Mouse (Mus musculus): ENCODE measurements around the gene Lcat. TPM values are rescaled to one million over a fixed set of nuclear protein-coding genes. Genes with fewer than 3 reads are reported as not detected.
A peak's percentile ranks its signal among the peaks of the same experiment; 100 is the strongest.

The Lcat gene
- polyA plus RNA-seq, 1 experiment from 2014 or later: 1.6 TPM

GRCm38 (mm10) chr8:105938306-105938669 lies 4.9 kb downstream of the Lcat start, which contains the start of gene Psmb10:
Psmb10 (minus strand) TSS chr8:105938444.
- H3K36me3 ChIP-seq (replicated peaks): no peaks in the 10 kb centered on the region
- H3K9me3 ChIP-seq: no peaks in the 10 kb centered on the region
- no peak for ATAC-seq (replicated peaks)
- WGBS: 43% methylated on average over 4 of the region's 4 CpGs
- H3K27ac ChIP-seq: peak within 1 kb of the TSS; percentile 97
- no peaks in the 10 kb centered on the region for H3K27me3 ChIP-seq (replicated peaks)
- H3K9ac ChIP-seq: peak within 1 kb of the TSS; percentile 99
- peak within 1 kb of the TSS; percentile 96 for H3K4me2 ChIP-seq
- H3K4me1 ChIP-seq: peaks cover 19% of the 10 kb centered on the region
- H3K4me3 ChIP-seq: peak within 1 kb of the TSS; percentile 91

DNA sequence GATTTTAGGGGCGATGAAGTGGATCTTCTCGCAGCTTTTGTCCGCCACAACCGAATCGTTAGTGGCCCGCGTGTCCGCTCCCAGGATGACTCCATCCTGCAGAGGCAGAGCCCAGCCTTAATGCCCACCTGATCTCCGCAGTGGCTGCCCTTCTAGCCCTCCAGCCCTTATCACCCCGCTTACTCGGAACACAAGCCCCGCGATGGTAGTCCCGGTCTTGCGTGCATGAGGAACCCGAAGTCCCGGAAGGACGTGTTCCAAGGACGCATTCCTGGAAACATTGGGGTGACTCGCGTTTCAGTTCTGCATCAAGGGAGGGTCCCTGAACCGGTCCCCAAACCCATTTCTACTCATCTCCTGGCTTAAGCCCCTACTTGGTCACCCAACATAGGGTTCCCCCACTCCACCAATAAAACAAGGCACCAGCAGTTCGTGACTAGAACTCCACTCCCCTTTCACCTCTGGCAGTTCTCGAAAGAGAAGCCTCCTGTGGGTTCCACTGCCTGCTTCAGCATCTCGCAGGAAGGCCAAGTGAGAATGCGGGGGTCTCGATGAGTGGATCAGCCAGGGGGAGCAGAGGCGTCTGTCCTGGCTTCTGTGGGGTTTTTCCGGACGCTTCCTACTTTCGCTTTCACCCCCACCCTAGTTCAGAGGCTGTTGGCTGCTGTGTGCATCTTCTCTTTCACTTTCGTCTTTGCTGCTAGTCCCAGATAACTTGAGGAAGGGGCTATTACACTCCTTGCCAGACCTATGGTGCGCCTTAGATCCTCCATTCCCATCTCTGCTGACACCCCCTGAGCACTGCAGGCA lies 5.5 kb downstream of the Lcat start:
- Histone ChIP-seq H3K27ac (peak overlapping the region; percentile 97), H3K4me2 (peak overlapping the region; percentile 96), H3K36me3 (replicated peaks) (no peaks in the 10 kb centered on the region), H3K9me3 (no peaks in the 10 kb centered on the region), H3K27me3 (replicated peaks) (no peaks in the 10 kb centered on the region), H3K4me3 (peak overlapping the region; percentile 91), H3K4me1 (peaks cover 19% of the 10 kb centered on the region), H3K9ac (peak overlapping the region; percentile 99)
- 2% methylated on average over 33 of the region's 33 CpGs for WGBS
- ATAC-seq (replicated peaks): peak; percentile 65

DNA sequence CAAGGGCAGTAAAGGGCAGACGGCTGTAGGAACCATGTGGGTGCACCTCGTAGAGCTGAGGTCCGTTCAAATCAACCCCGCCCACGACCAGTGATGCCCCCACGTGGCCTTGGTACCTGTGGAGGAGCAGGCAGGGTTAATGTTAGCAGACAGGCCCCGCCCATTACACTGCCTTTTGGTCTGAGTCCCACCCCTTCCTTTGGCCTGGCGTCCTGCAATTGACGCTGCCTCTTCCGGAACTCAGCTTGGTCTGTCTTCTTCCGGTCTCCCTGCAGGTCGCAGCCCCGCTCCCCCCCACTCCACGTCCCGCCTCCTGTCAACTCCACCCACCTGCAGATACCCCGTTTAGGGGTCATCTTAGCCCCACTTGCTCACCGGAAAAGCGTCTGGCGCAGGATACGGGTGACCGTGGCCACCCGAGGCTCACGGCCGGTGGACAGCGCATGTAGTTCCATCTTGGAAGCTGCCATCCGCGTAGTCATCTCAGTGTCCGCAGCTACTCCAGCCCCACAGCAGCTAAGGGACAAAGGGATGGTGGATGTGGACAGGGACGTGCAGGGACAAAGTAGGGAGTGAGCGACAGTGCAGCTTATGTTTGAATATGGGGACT lies 6.2 kb downstream of the Lcat start:
- Histone ChIP-seq H3K4me2 (peak overlapping the region; percentile 96), H3K4me1 (peaks cover 19% of the 10 kb centered on the region), H3K9ac (peak overlapping the region; percentile 99), H3K27me3 (replicated peaks) (no peaks in the 10 kb centered on the region), H3K36me3 (replicated peaks) (0 out of 2 replicates have a peak, but pooled peaks cover 2% of the 10 kb centered on the region), H3K27ac (peak overlapping the region; percentile 97), H3K9me3 (no peaks in the 10 kb centered on the region), H3K4me3 (peak overlapping the region; percentile 91)
- peak; percentile 92 for ATAC-seq (replicated peaks)
- WGBS: under 1% methylated on average over 30 of the region's 30 CpGs

GRCm38 (mm10) chr8:105935863-105936603 lies 7.1 kb downstream of the Lcat start:
- H3K4me2 ChIP-seq: peak overlapping the region; percentile 96
- WGBS: 29% methylated on average over 7 of the region's 7 CpGs

GRCm38 (mm10) chr8:105935105-105935504 lies 8.1 kb downstream of the Lcat start:
- Histone ChIP-seq H3K4me3 (no peak overlapping the region), H3K36me3 (replicated peaks) (0 out of 2 replicates have a peak, but pooled peaks cover 2% of the 10 kb centered on the region), H3K27me3 (replicated peaks) (no peaks in the 10 kb centered on the region), H3K27ac (no peak overlapping the region), H3K9ac (no peak overlapping the region), H3K9me3 (no peaks in the 10 kb centered on the region), H3K4me1 (peaks cover 22% of the 10 kb centered on the region), H3K4me2 (no peak overlapping the region)
- 90% methylated on average over 6 of the region's 6 CpGs for WGBS
- ATAC-seq (replicated peaks): no peak

More at GRCm38 (mm10) chr8:105935863-105936603, 7.1 kb downstream of the Lcat start:
- Histone ChIP-seq H3K27ac (peak overlapping the region; percentile 97), H3K4me3 (peak overlapping the region; percentile 91), H3K27me3 (replicated peaks) (no peaks in the 10 kb centered on the region), H3K4me1 (peaks cover 19% of the 10 kb centered on the region), H3K9ac (peak overlapping the region; percentile 99), H3K9me3 (no peaks in the 10 kb centered on the region), H3K36me3 (replicated peaks) (0 out of 2 replicates have a peak, but pooled peaks cover 2% of the 10 kb centered on the region)
- ATAC-seq (replicated peaks): 0 out of 2 replicates have a peak, but pooled peaks have one; percentile 0

DNA sequence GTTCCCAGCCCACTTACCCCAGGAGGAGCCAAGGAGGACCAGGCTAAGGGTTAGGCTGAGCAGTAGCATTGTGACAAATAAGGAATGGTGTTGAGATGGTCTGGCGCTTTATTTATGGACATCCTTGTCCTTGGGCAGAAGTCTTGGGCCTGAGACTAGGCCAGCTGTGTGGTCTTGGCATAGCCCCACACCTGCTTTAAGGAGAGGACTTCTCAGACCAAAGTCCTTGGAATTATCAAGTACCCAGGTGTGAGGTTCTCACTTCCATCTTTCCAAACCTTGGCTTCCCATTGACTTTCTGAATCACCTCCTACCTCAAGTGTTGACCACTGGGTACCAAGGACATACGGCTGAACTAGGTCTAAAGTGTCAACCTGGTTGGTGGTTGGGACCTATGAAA lies 9.4 kb downstream of the Lcat start, which contains the start of gene Ctrl:
Gene Ctrl, minus strand, starts transcription at position 101 of the 400 bp plus-strand sequence.
- ATAC-seq (replicated peaks): no peak
- H3K4me3 ChIP-seq: no peak within 1 kb of the TSS
- H3K27ac ChIP-seq: no peak within 1 kb of the TSS
- 97% methylated on average over 2 of the region's 2 CpGs for WGBS
- no peaks in the 10 kb centered on the region for H3K9me3 ChIP-seq
- no peak within 1 kb of the TSS for H3K4me2 ChIP-seq
- H3K36me3 ChIP-seq (replicated peaks): 0 out of 2 replicates have a peak, but pooled peaks cover 2% of the 10 kb centered on the region
- H3K9ac ChIP-seq: no peak within 1 kb of the TSS
- no peaks in the 10 kb centered on the region for H3K27me3 ChIP-seq (replicated peaks)
- peaks cover 22% of the 10 kb centered on the region for H3K4me1 ChIP-seq

DNA sequence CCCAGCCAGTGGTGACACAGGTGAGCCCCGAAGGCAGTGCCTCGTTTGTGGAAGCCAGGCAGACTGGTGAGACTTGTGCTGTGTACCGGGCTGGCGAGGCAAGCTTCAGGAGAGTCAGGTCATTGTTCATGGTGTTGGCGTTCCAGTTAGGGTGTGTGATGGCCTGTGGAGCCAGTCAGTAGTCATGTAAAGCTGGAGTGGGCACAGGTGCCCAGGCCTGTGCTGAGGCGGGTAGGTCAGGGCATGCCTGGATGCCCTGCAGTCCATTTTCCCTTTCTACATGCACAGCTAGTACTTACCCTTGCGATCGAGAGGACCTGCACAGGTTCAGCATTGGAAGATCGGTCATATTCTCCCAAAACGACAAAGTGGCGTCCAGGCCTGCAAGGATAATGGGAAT lies 10.7 kb downstream of the Lcat start:
- Histone ChIP-seq H3K27me3 (replicated peaks) (no peaks in the 10 kb centered on the region), H3K27ac (no peak overlapping the region), H3K9ac (no peak overlapping the region), H3K36me3 (replicated peaks) (0 out of 2 replicates have a peak, but pooled peaks cover 2% of the 10 kb centered on the region), H3K4me3 (no peak overlapping the region), H3K4me1 (peaks cover 15% of the 10 kb centered on the region), H3K4me2 (no peak overlapping the region), H3K9me3 (no peaks in the 10 kb centered on the region)
- ATAC-seq (replicated peaks): no peak
- WGBS: 91% methylated on average over 11 of the region's 11 CpGs

- Histone ChIP-seq H3K9me3 (no peaks in the 10 kb centered on the region), H3K36me3 (replicated peaks) (0 out of 2 replicates have a peak, but pooled peaks cover 2% of the 10 kb centered on the region), H3K4me2 (no peak overlapping the region), H3K27ac (no peak overlapping the region), H3K4me1 (peaks cover 11% of the 10 kb centered on the region), H3K4me3 (no peak overlapping the region), H3K27me3 (replicated peaks) (no peaks in the 10 kb centered on the region), H3K9ac (no peak overlapping the region)
- peak; percentile 16; the same call in 1 of the 2 replicates for ATAC-seq (replicated peaks)
- 92% methylated on average over 3 of the region's 3 CpGs for WGBS
Measured at GRCm38 (mm10) chr8:105931271-105931670, 11.9 kb downstream of the Lcat start.

GRCm38 (mm10) chr8:105930602-105931001 lies 12.6 kb downstream of the Lcat start:
- peak; percentile 74 for ATAC-seq (replicated peaks)

GRCm38 (mm10) chr8:105925123-105925522 lies 18.1 kb downstream of the Lcat start:
- WGBS: 73% methylated on average over 3 of the region's 3 CpGs
- Histone ChIP-seq H3K9me3 (no peaks in the 10 kb centered on the region), H3K27ac (no peak overlapping the region), H3K4me1 (no peaks in the 10 kb centered on the region), H3K4me2 (no peak overlapping the region), H3K9ac (no peak overlapping the region), H3K36me3 (replicated peaks) (no peaks in the 10 kb centered on the region), H3K4me3 (no peak overlapping the region), H3K27me3 (replicated peaks) (no peaks in the 10 kb centered on the region)
- ATAC-seq (replicated peaks): no peak

More at GRCm38 (mm10) chr8:105930602-105931001, 12.6 kb downstream of the Lcat start:
- Histone ChIP-seq H3K4me1 (peaks cover 4% of the 10 kb centered on the region), H3K9me3 (no peaks in the 10 kb centered on the region), H3K9ac (peak overlapping the region; percentile 3; the same call in 1 of the 2 replicates), H3K27ac (peak overlapping the region; percentile 68), H3K36me3 (replicated peaks) (0 out of 2 replicates have a peak, but pooled peaks cover 2% of the 10 kb centered on the region), H3K27me3 (replicated peaks) (no peaks in the 10 kb centered on the region), H3K4me2 (no peak overlapping the region), H3K4me3 (no peak overlapping the region)
- WGBS: 13% methylated on average over 8 of the region's 8 CpGs

GRCm38 (mm10) chr8:105919390-105919789 lies 23.8 kb downstream of the Lcat start:
- Histone ChIP-seq H3K4me2 (no peak overlapping the region), H3K27me3 (replicated peaks) (no peaks in the 10 kb centered on the region), H3K27ac (no peak overlapping the region), H3K36me3 (replicated peaks) (0 out of 2 replicates have a peak, but pooled peaks cover 4% of the 10 kb centered on the region), H3K4me1 (no peaks in the 10 kb centered on the region), H3K9me3 (no peaks in the 10 kb centered on the region), H3K9ac (no peak overlapping the region), H3K4me3 (no peak overlapping the region)
- no peak for ATAC-seq (replicated peaks)
- WGBS: 89% methylated on average over 3 of the region's 3 CpGs
